Mouse (Mus musculus): ENCODE data around the gene Numbl.

- no peak for TF ChIP-seq CTCF (IDR thresholded peaks at IDR 0.05; ENCODE audit: borderline replicate concordance, insufficient read depth, low read length)
- no peak for TF ChIP-seq POLR2A (IDR thresholded peaks at IDR 0.05; ENCODE audit: low read depth, low read length)
Measured at GRCm38 (mm10) chr7:27309832-27310231, 51.6 kb downstream of the Numbl start.

Measured in embryonic fibroblast, embryonic 13.5 days (primary cell).